Mouse (Mus musculus): ENCODE measurements around the gene Hsd17b3. TPM values are rescaled to one million over a fixed set of nuclear protein-coding genes. Genes with fewer than 3 reads are reported as not detected.
"Not testable (repeated sequence)": the region's sequence is repeated elsewhere in the genome, so short reads cannot be mapped to it uniquely, and the experiment has no call there.

Hsd17b3 gene
- total and polyA plus RNA-seq, 2 experiments from 2014 or later: 0.18 TPM; not detected in 1

GRCm38 (mm10) chr13:64060935-64061506 is 28.0 kb downstream of the Hsd17b3 start:
- WGBS: 65% methylated on average over 5 of the region's 5 CpGs
- H3K27ac ChIP-seq (ENCODE audit: low read depth, low read length): no peak overlapping the region

GRCm38 (mm10) chr13:64053959-64054358 is 35.1 kb downstream of the Hsd17b3 start:
- Histone ChIP-seq H3K36me3 (ENCODE audit: insufficient read depth) (no peaks in the 10 kb centered on the region), H3K27ac (ENCODE audit: low read depth, low read length) (no peak overlapping the region), H3K27me3 (ENCODE audit: insufficient read depth, low read length) (no peaks in the 10 kb centered on the region), H3K4me3 (ENCODE audit: low read depth, low read length) (no peak overlapping the region), H3K4me2 (ENCODE audit: low read depth) (no peak overlapping the region), H3K9me3 (ENCODE audit: low read length) (0 out of 2 replicates have a peak, but pooled peaks cover 3% of the 10 kb centered on the region), H3K9ac (no peak overlapping the region), H3K4me1 (ENCODE audit: insufficient read depth) (no peaks in the 10 kb centered on the region)
- WGBS: 69% methylated on average over 1 of the region's 1 CpGs
- DNase-seq (no peak), ATAC-seq (no peak)
- no peak for TF ChIP-seq CTCF (IDR thresholded peaks at IDR 0.05; ENCODE audit: low read depth)

More at GRCm38 (mm10) chr13:64060935-64061506, 28.0 kb downstream of the Hsd17b3 start:
- H3K4me1 ChIP-seq (ENCODE audit: insufficient read depth): no peaks in the 10 kb centered on the region
- H3K9me3 ChIP-seq (ENCODE audit: low read length): no peaks in the 10 kb centered on the region
- no peak overlapping the region for H3K9ac ChIP-seq
- no peak for TF ChIP-seq CTCF (IDR thresholded peaks at IDR 0.05; ENCODE audit: low read depth)
- H3K4me3 ChIP-seq (ENCODE audit: low read depth, low read length): no peak overlapping the region
- DNase-seq (no peak), ATAC-seq (no peak)
- H3K4me2 ChIP-seq (ENCODE audit: low read depth): no peak overlapping the region
- no peaks in the 10 kb centered on the region for H3K27me3 ChIP-seq (ENCODE audit: insufficient read depth, low read length)
- no peaks in the 10 kb centered on the region for H3K36me3 ChIP-seq (ENCODE audit: insufficient read depth)

GRCm38 (mm10) chr13:64052281-64052680 is 36.7 kb downstream of the Hsd17b3 start:
- H3K9me3 ChIP-seq (ENCODE audit: low read length); H3K4me3 ChIP-seq (ENCODE audit: low read depth, low read length); ATAC-seq; H3K9ac ChIP-seq; H3K27ac ChIP-seq (ENCODE audit: low read depth, low read length); H3K4me2 ChIP-seq (ENCODE audit: low read depth); DNase-seq; H3K27me3 ChIP-seq (ENCODE audit: insufficient read depth, low read length); H3K36me3 ChIP-seq (ENCODE audit: insufficient read depth); H3K4me1 ChIP-seq (ENCODE audit: insufficient read depth): not testable (repeated sequence)
- WGBS: 85% methylated on average over 2 of the region's 2 CpGs

- WGBS: 68% methylated on average over 4 of the region's 4 CpGs
- ATAC-seq: no peak
- no peak for DNase-seq
- Histone ChIP-seq H3K4me2 (ENCODE audit: low read depth) (no peak overlapping the region), H3K27ac (ENCODE audit: low read depth, low read length) (no peak overlapping the region), H3K27me3 (ENCODE audit: insufficient read depth, low read length) (no peaks in the 10 kb centered on the region), H3K4me3 (ENCODE audit: low read depth, low read length) (no peak overlapping the region), H3K36me3 (ENCODE audit: insufficient read depth) (no peaks in the 10 kb centered on the region), H3K9me3 (ENCODE audit: low read length) (0 out of 2 replicates have a peak, but pooled peaks cover 3% of the 10 kb centered on the region), H3K9ac (no peak overlapping the region), H3K4me1 (ENCODE audit: insufficient read depth) (no peaks in the 10 kb centered on the region)
- peak; percentile 23; the same call in 1 of the 2 replicates for TF ChIP-seq CTCF (IDR thresholded peaks at IDR 0.05; ENCODE audit: low read depth)
Measured at GRCm38 (mm10) chr13:64050895-64051294, 38.1 kb downstream of the Hsd17b3 start.

- no peak overlapping the region for H3K4me3 ChIP-seq (ENCODE audit: low read depth, low read length)
- no peaks in the 10 kb centered on the region for H3K36me3 ChIP-seq (ENCODE audit: insufficient read depth)
- DNase-seq (no peak), ATAC-seq (no peak)
- H3K27ac ChIP-seq (ENCODE audit: low read depth, low read length): no peak overlapping the region
- H3K9ac ChIP-seq: no peak overlapping the region
- 0 out of 2 replicates have a peak, but pooled peaks cover 3% of the 10 kb centered on the region for H3K9me3 ChIP-seq (ENCODE audit: low read length)
- H3K27me3 ChIP-seq (ENCODE audit: insufficient read depth, low read length): no peaks in the 10 kb centered on the region
- H3K4me2 ChIP-seq (ENCODE audit: low read depth): no peak overlapping the region
- TF ChIP-seq CTCF (IDR thresholded peaks at IDR 0.05; ENCODE audit: low read depth): no peak
- H3K4me1 ChIP-seq (ENCODE audit: insufficient read depth): no peaks in the 10 kb centered on the region
Measured at GRCm38 (mm10) chr13:64049535-64049934, 39.5 kb downstream of the Hsd17b3 start.

GRCm38 (mm10) chr13:64048467-64048866 is 40.6 kb downstream of the Hsd17b3 start:
- Histone ChIP-seq H3K9ac (no peak overlapping the region), H3K9me3 (ENCODE audit: low read length) (no peaks in the 10 kb centered on the region), H3K4me1 (ENCODE audit: insufficient read depth) (no peaks in the 10 kb centered on the region), H3K36me3 (ENCODE audit: insufficient read depth) (no peaks in the 10 kb centered on the region), H3K27ac (ENCODE audit: low read depth, low read length) (no peak overlapping the region), H3K4me2 (ENCODE audit: low read depth) (no peak overlapping the region), H3K4me3 (ENCODE audit: low read depth, low read length) (no peak overlapping the region), H3K27me3 (ENCODE audit: insufficient read depth, low read length) (no peaks in the 10 kb centered on the region)
- ATAC-seq: no peak
- no peak for DNase-seq
- 90% methylated on average over 2 of the region's 2 CpGs for WGBS
- TF ChIP-seq CTCF (IDR thresholded peaks at IDR 0.05; ENCODE audit: low read depth): no peak

GRCm38 (mm10) chr13:64039976-64040375 is 49.1 kb downstream of the Hsd17b3 start:
- no peaks in the 10 kb centered on the region for H3K4me1 ChIP-seq (ENCODE audit: insufficient read depth)
- H3K36me3 ChIP-seq (ENCODE audit: insufficient read depth): no peaks in the 10 kb centered on the region
- TF ChIP-seq CTCF (IDR thresholded peaks at IDR 0.05; ENCODE audit: low read depth): no peak
- 80% methylated on average over 10 of the region's 10 CpGs for WGBS
- H3K4me2 ChIP-seq (ENCODE audit: low read depth): no peak overlapping the region
- no peaks in the 10 kb centered on the region for H3K9me3 ChIP-seq (ENCODE audit: low read length)
- peaks cover 5% of the 10 kb centered on the region; the same call in 1 of the 2 replicates for H3K27me3 ChIP-seq (ENCODE audit: insufficient read depth, low read length)
- H3K27ac ChIP-seq (ENCODE audit: low read depth, low read length): no peak overlapping the region
- DNase-seq (no peak), ATAC-seq (no peak)
- H3K4me3 ChIP-seq (ENCODE audit: low read depth, low read length): no peak overlapping the region
- H3K9ac ChIP-seq: no peak overlapping the region
